Mouse (Mus musculus): Measurements from ENCODE around the gene Tmem230. TPM values are rescaled to one million over a fixed set of nuclear protein-coding genes. Genes with fewer than 3 reads are reported as not detected.
"Not testable (repeated sequence)": the region's sequence is repeated elsewhere in the genome, so short reads cannot be mapped to it uniquely, and the experiment has no call there.

Gene Tmem230
- 288 TPM in 1 of 2 replicates, not detected in the other for polyA plus RNA-seq (2012; ENCODE audit: insufficient read depth, insufficient read length, low replicate concordance, missing spikeins)

DNA sequence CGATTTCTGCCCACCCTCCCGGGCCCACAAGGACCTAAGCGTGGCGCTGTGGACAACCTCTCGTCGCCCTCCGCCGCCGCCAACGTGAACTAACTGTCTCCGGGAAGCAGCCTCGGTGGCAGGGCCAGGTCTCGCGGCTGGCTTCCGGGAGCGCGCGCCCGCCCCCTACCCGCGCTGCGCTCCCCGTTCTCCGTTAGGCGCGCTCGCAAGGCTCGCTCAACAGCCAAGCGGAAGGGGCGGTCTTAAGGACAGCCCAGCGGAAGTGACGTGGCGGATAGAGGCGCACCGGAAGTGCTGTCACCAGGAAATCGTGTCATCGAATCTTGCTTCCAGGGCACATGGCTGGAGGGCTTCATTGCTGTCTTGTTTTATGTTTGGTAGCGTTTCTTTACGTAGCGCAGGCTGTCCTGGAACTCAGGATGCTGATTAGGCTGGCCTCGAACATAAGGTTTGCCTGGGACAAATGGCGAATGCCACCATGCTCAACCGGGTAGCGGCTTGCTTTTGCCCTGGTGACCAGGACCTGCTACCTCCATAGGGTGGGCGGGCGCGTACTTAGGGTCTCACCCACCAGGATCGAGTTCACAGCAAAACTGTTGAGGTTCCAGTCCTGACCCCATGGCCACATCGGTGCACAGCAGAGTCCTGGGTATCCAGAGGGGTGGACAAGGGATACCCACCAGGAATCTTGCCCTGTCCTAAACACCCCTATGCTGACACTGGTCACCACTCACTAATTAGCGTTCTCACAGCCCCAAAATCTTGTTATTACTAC, at the start of gene Tmem230:
Gene Tmem230, minus strand, starts transcription at position 269 of the 775 bp plus-strand sequence.
- WGBS: 6% methylated on average over 50 of the region's 50 CpGs

GRCm38 (mm10) chr2:132293694-132294450, 46.3 kb upstream of the Tmem230 start:
- WGBS: 80% methylated on average over 10 of the region's 10 CpGs
- TF ChIP-seq CTCF (IDR thresholded peaks at IDR 0.05; ENCODE audit: insufficient read depth, low read depth, low read length): no peak
- TF ChIP-seq POLR2A (IDR thresholded peaks at IDR 0.05; ENCODE audit: insufficient read depth, low read depth, low read length): no peak
- H3K27ac ChIP-seq (ENCODE audit: insufficient read depth, low read depth, low read length): no peak overlapping the region
- H3K4me1 ChIP-seq (ENCODE audit: control insufficient read depth, insufficient read depth, low read length): peaks cover 43% of the 10 kb centered on the region
- no peak overlapping the region for H3K4me3 ChIP-seq (ENCODE audit: insufficient read depth, low read depth, low read length)

More for the DNA sequence above, at the start of gene Tmem230:
- TF ChIP-seq CTCF (IDR thresholded peaks at IDR 0.05; ENCODE audit: insufficient read depth, low read depth, low read length) (no peak), POLR2A (IDR thresholded peaks at IDR 0.05; ENCODE audit: insufficient read depth, low read depth, low read length) (peak; percentile 78)
- peaks cover 2% of the 10 kb centered on the region; the same call in 1 of the 2 replicates for H3K4me1 ChIP-seq (ENCODE audit: control insufficient read depth, insufficient read depth, low read length)
- H3K4me3 ChIP-seq (ENCODE audit: insufficient read depth, low read depth, low read length): peak within 1 kb of the TSS; percentile 71
- peak within 1 kb of the TSS; percentile 6; the same call in 1 of the 2 replicates for H3K27ac ChIP-seq (ENCODE audit: insufficient read depth, low read depth, low read length)

GRCm38 (mm10) chr2:132292083-132292482, 44.5 kb upstream of the Tmem230 start:
- Histone ChIP-seq H3K4me3 (ENCODE audit: insufficient read depth, low read depth, low read length) (no peak overlapping the region), H3K4me1 (ENCODE audit: control insufficient read depth, insufficient read depth, low read length) (peaks cover 43% of the 10 kb centered on the region), H3K27ac (ENCODE audit: insufficient read depth, low read depth, low read length) (peak overlapping the region; percentile 79)
- WGBS: 5% methylated on average over 4 of the region's 4 CpGs
- TF ChIP-seq CTCF (IDR thresholded peaks at IDR 0.05; ENCODE audit: insufficient read depth, low read depth, low read length): no peak
- no peak for TF ChIP-seq POLR2A (IDR thresholded peaks at IDR 0.05; ENCODE audit: insufficient read depth, low read depth, low read length)

- Histone ChIP-seq H3K27ac (ENCODE audit: insufficient read depth, low read depth, low read length) (peak overlapping the region; percentile 53), H3K4me3 (ENCODE audit: insufficient read depth, low read depth, low read length) (no peak overlapping the region), H3K4me1 (ENCODE audit: control insufficient read depth, insufficient read depth, low read length) (peaks cover 36% of the 10 kb centered on the region)
- TF ChIP-seq CTCF (IDR thresholded peaks at IDR 0.05; ENCODE audit: insufficient read depth, low read depth, low read length) (no peak), POLR2A (IDR thresholded peaks at IDR 0.05; ENCODE audit: insufficient read depth, low read depth, low read length) (no peak)
- WGBS: 49% methylated on average over 3 of the region's 3 CpGs
Observed at GRCm38 (mm10) chr2:132291265-132291664, 43.7 kb upstream of the Tmem230 start.

DNA sequence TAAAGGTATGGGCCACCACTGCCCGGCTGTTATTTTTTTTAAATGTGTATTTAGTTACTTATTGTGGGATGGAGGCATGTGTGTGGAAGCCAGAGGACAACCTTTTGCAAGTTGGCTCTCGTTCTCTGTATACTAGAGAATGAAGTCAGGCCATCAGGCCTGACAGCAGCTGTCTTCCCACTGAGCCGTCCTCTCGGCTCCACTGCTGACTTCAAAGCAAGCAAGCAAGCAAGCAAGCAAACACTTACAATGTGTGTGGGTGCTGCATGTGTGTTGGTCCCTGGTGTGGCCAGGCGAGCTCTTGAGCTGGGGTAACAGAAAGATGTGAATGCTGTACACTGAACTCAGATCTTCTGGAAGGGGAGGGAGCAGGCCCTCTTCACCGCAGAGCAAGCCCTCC, 43.2 kb upstream of the Tmem230 start:
- H3K27ac ChIP-seq (ENCODE audit: insufficient read depth, low read depth, low read length): peak overlapping the region; percentile 53
- TF ChIP-seq CTCF (IDR thresholded peaks at IDR 0.05; ENCODE audit: insufficient read depth, low read depth, low read length) (no peak), POLR2A (IDR thresholded peaks at IDR 0.05; ENCODE audit: insufficient read depth, low read depth, low read length) (no peak)

GRCm38 (mm10) chr2:132289213-132289612, 41.6 kb upstream of the Tmem230 start:
- not testable (repeated sequence) for H3K27ac ChIP-seq (ENCODE audit: insufficient read depth, low read depth, low read length); H3K4me3 ChIP-seq (ENCODE audit: insufficient read depth, low read depth, low read length)
- 81% methylated on average over 5 of the region's 7 CpGs for WGBS
- peaks cover 32% of the 10 kb centered on the region for H3K4me1 ChIP-seq (ENCODE audit: control insufficient read depth, insufficient read depth, low read length)

More for the DNA sequence above, 43.2 kb upstream of the Tmem230 start:
- Histone ChIP-seq H3K4me1 (ENCODE audit: control insufficient read depth, insufficient read depth, low read length) (peaks cover 32% of the 10 kb centered on the region), H3K4me3 (ENCODE audit: insufficient read depth, low read depth, low read length) (no peak overlapping the region)
- 45% methylated on average over 6 of the region's 6 CpGs for WGBS

GRCm38 (mm10) chr2:132286376-132287076, 38.9 kb upstream of the Tmem230 start:
- Histone ChIP-seq H3K27ac (ENCODE audit: insufficient read depth, low read depth, low read length) (no peak overlapping the region), H3K4me3 (ENCODE audit: insufficient read depth, low read depth, low read length) (no peak overlapping the region), H3K4me1 (ENCODE audit: control insufficient read depth, insufficient read depth, low read length) (peaks cover 35% of the 10 kb centered on the region)
- no peak for TF ChIP-seq CTCF (IDR thresholded peaks at IDR 0.05; ENCODE audit: insufficient read depth, low read depth, low read length)
- WGBS: 60% methylated on average over 9 of the region's 9 CpGs

- not testable (repeated sequence) for H3K27ac ChIP-seq (ENCODE audit: insufficient read depth, low read depth, low read length); H3K4me3 ChIP-seq (ENCODE audit: insufficient read depth, low read depth, low read length)
- H3K4me1 ChIP-seq (ENCODE audit: control insufficient read depth, insufficient read depth, low read length): peaks cover 34% of the 10 kb centered on the region
- WGBS: 94% methylated on average over 5 of the region's 5 CpGs
Observed at GRCm38 (mm10) chr2:132285722-132286121, 38.1 kb upstream of the Tmem230 start.

All from olfactory bulb, adult 2 months (tissue).